Mouse (Mus musculus): ENCODE measurements around the gene Dnm3. TPM values are rescaled to one million over a fixed set of nuclear protein-coding genes. Genes with fewer than 3 reads are reported as not detected.

Gene Dnm3
- polyA plus RNA-seq, 1 experiment from 2014 or later: 1.6 TPM

DNA sequence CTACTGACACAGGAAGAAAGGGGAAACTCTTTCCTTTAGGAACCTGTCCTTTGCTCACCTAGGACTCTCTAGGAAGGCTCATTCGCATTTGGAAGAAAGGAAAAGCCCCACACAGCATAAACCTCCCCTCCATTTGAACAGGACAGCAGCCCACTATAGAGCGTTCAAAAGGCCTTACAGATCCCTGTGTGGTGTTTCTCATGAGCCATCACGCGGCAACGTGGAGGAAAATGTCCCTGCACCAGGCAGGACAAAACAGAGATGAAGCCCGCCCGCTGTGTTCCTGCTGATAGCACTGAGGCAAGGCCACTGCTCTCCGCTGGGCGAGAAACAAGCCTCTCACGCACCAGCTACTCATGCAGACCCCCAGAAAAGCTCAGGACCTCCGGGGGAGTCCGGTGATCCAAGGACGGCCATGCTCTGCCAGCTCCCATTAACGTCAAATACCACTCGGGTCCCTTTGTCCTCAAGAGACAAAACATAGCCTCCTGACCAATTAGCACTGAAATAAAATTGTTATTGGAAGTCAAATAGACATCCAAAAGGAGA lies 51.8 kb downstream of the Dnm3 start:
- Histone ChIP-seq H3K9ac (ENCODE audit: low read length) (no peak overlapping the region), H3K9me3 (ENCODE audit: control insufficient read depth, low read length) (no peaks in the 10 kb centered on the region), H3K4me2 (ENCODE audit: low read length) (no peak overlapping the region), H3K36me3 (ENCODE audit: control insufficient read depth, insufficient read depth, low read length) (no peaks in the 10 kb centered on the region), H3K4me1 (ENCODE audit: control insufficient read depth in 2 of 2, insufficient read depth in 2 of 2, low read length in 2 of 2) (no peaks in the 10 kb centered on the region), H3K27ac (replicated peaks in 1 of 2; ENCODE audit: control insufficient read depth in 1 of 2, insufficient read depth in 1 of 2, low read depth in 2 of 2, low read length in 2 of 2) (no peak overlapping the region), H3K4me3 (ENCODE audit: control insufficient read depth in 1 of 2, insufficient read depth in 1 of 2, low read depth in 1 of 2, low read length in 2 of 2) (no peak overlapping the region), H3K27me3 (ENCODE audit: control insufficient read depth, insufficient read depth, low read length) (no peaks in the 10 kb centered on the region)
- 70% methylated on average over 15 of the region's 15 CpGs for WGBS
- ATAC-seq (ENCODE audit: insufficient number of reproducible peaks, insufficient read depth, low FRiP score, low read depth): no peak

DNA sequence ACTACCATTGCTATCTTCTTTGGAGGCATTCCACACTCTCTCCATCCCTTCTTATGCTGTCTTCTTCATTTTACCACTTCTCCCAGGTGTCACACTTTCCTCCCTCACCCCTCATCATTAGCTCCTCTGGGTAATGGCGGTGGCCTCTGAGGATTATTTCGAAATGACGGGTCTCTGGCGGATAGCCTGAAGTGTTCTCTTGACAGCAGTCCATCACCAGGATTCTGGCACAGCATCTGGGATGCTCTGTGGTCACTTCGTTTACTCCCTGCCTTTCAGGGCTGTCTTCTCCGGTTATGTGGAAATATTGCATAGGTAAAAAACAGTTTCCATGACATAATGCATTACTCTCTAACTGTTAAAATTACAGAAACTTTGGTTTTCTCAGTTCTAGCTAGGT lies 55.0 kb downstream of the Dnm3 start:
- no peak for ATAC-seq (ENCODE audit: insufficient number of reproducible peaks, insufficient read depth, low FRiP score, low read depth)
- 81% methylated on average over 6 of the region's 6 CpGs for WGBS
- Histone ChIP-seq H3K27me3 (ENCODE audit: control insufficient read depth, insufficient read depth, low read length) (no peaks in the 10 kb centered on the region), H3K36me3 (ENCODE audit: control insufficient read depth, insufficient read depth, low read length) (no peaks in the 10 kb centered on the region), H3K9me3 (ENCODE audit: control insufficient read depth, low read length) (no peaks in the 10 kb centered on the region), H3K4me3 (ENCODE audit: control insufficient read depth in 1 of 2, insufficient read depth in 1 of 2, low read depth in 1 of 2, low read length in 2 of 2) (no peak overlapping the region), H3K4me1 (ENCODE audit: control insufficient read depth in 2 of 2, insufficient read depth in 2 of 2, low read length in 2 of 2) (no peaks in the 10 kb centered on the region), H3K27ac (replicated peaks in 1 of 2; ENCODE audit: control insufficient read depth in 1 of 2, insufficient read depth in 1 of 2, low read depth in 2 of 2, low read length in 2 of 2) (no peak overlapping the region), H3K9ac (ENCODE audit: low read length) (no peak overlapping the region), H3K4me2 (ENCODE audit: low read length) (no peak overlapping the region)

DNA sequence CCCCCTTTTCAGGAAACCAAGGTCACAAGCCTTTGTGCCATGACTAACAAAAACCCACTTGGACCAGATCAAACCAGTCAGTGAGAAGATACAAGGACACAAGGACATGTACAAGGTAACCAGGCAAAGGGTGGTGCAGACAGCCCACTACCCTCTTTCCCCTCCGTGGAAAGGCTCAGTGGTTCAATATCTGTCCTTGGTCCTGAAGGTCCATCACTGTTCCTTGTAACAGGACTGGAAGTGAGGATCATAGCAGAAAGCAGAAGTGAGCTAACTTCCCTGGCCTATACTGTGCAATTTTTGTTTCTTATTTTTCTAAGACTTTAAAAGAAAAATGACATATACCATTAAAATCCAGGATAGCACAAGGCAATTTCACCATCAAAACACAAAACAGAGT lies 64.0 kb downstream of the Dnm3 start:
- whole genome bisulfite sequencing: 14% methylated on average over 1 of the region's 1 CpGs
- no peak overlapping the region for H3K4me3 ChIP-seq (ENCODE audit: control insufficient read depth in 1 of 2, insufficient read depth in 1 of 2, low read depth in 1 of 2, low read length in 2 of 2)
- no peaks in the 10 kb centered on the region for H3K36me3 ChIP-seq (ENCODE audit: control insufficient read depth, insufficient read depth, low read length)
- no peak overlapping the region for H3K9ac ChIP-seq (ENCODE audit: low read length)
- no peak overlapping the region for H3K4me2 ChIP-seq (ENCODE audit: low read length)
- no peak for ATAC-seq (ENCODE audit: insufficient number of reproducible peaks, insufficient read depth, low FRiP score, low read depth)
- no peaks in the 10 kb centered on the region for H3K4me1 ChIP-seq (ENCODE audit: control insufficient read depth in 2 of 2, insufficient read depth in 2 of 2, low read length in 2 of 2)
- no peaks in the 10 kb centered on the region for H3K9me3 ChIP-seq (ENCODE audit: control insufficient read depth, low read length)
- H3K27ac ChIP-seq (replicated peaks in 1 of 2; ENCODE audit: control insufficient read depth in 1 of 2, insufficient read depth in 1 of 2, low read depth in 2 of 2, low read length in 2 of 2): no peak overlapping the region
- H3K27me3 ChIP-seq (ENCODE audit: control insufficient read depth, insufficient read depth, low read length): no peaks in the 10 kb centered on the region

DNA sequence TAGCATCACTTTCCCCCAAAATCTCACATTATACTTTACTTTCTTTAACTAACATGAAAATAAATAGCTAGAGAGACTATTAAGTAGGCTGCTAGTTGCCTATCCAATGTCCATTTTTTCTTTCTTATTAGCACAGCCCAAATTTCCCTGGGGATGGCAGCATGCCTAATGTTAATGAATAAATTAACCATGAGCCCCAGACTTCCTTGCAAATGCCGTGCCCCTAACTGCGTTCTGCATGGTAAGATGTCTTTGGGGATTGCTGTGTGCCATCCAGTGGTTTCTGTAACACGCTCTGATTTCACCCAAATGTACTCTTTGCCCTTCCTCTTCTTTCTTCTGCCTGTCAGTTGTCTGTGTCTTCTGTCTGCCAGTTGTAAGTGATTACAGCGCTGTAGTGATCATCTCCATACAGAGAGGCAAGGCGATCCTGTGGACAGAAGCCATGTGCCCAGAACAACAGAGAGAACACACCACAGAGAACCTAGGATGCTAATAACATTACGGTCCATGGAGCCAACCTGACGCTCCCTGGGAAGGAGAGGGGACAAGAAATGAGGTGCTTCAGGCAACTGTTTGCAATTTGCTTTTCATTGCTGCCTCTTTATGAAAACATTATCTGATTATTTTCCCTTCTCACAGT lies 64.9 kb downstream of the Dnm3 start:
- no peak overlapping the region for H3K4me3 ChIP-seq (ENCODE audit: control insufficient read depth in 1 of 2, insufficient read depth in 1 of 2, low read depth in 1 of 2, low read length in 2 of 2)
- WGBS: 84% methylated on average over 7 of the region's 7 CpGs
- no peak for ATAC-seq (ENCODE audit: insufficient number of reproducible peaks, insufficient read depth, low FRiP score, low read depth)
- no peak overlapping the region for H3K27ac ChIP-seq (replicated peaks in 1 of 2; ENCODE audit: control insufficient read depth in 1 of 2, insufficient read depth in 1 of 2, low read depth in 2 of 2, low read length in 2 of 2)
- no peaks in the 10 kb centered on the region for H3K36me3 ChIP-seq (ENCODE audit: control insufficient read depth, insufficient read depth, low read length)
- H3K9ac ChIP-seq (ENCODE audit: low read length): no peak overlapping the region
- H3K27me3 ChIP-seq (ENCODE audit: control insufficient read depth, insufficient read depth, low read length): no peaks in the 10 kb centered on the region
- H3K4me2 ChIP-seq (ENCODE audit: low read length): no peak overlapping the region
- no peaks in the 10 kb centered on the region for H3K4me1 ChIP-seq (ENCODE audit: control insufficient read depth in 2 of 2, insufficient read depth in 2 of 2, low read length in 2 of 2)
- H3K9me3 ChIP-seq (ENCODE audit: control insufficient read depth, low read length): no peaks in the 10 kb centered on the region

DNA sequence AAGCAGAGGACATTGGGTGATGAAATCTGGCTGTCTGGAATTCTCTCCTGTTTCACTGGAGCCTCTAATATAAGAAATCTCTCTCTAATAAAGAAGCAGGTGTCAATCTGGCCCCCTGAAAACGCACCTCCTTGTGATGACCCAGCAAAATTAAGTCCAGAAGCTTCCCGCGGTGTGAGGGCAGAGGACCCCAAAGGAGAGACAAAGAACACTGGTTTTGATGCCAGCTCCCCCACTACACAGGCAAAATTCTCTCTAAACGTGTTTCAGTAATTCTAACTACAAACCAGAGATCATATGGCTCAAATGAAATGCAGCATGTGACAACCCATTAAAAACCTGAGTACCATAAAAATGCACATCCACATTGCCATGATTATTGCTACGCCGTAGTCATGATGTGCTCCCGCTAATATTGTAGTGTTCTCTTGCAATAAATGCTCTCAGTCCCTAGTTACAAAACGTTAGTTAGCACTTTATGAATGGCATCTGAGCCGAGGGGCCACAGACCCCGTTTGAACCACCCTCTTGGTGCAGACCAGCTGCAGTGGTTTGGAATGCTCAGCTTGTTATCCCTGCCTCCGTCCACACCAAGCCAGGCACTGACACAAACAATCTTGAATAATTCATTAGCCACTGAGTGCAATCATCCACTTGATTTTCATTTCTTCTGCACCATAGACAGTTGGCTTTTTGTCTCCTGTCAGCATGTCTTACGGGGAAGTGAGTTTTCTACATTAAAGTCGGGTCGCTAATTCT lies 67.4 kb downstream of the Dnm3 start:
- H3K27ac ChIP-seq (replicated peaks in 1 of 2; ENCODE audit: control insufficient read depth in 1 of 2, insufficient read depth in 1 of 2, low read depth in 2 of 2, low read length in 2 of 2): no peak overlapping the region
- H3K9ac ChIP-seq (ENCODE audit: low read length): no peak overlapping the region
- no peaks in the 10 kb centered on the region for H3K36me3 ChIP-seq (ENCODE audit: control insufficient read depth, insufficient read depth, low read length)
- H3K4me1 ChIP-seq (ENCODE audit: control insufficient read depth in 2 of 2, insufficient read depth in 2 of 2, low read length in 2 of 2): no peaks in the 10 kb centered on the region
- WGBS: 79% methylated on average over 14 of the region's 14 CpGs
- H3K4me3 ChIP-seq (ENCODE audit: control insufficient read depth in 1 of 2, insufficient read depth in 1 of 2, low read depth in 1 of 2, low read length in 2 of 2): no peak overlapping the region
- no peaks in the 10 kb centered on the region for H3K9me3 ChIP-seq (ENCODE audit: control insufficient read depth, low read length)
- no peak for ATAC-seq (ENCODE audit: insufficient number of reproducible peaks, insufficient read depth, low FRiP score, low read depth)
- H3K27me3 ChIP-seq (ENCODE audit: control insufficient read depth, insufficient read depth, low read length): no peaks in the 10 kb centered on the region
- H3K4me2 ChIP-seq (ENCODE audit: low read length): no peak overlapping the region

DNA sequence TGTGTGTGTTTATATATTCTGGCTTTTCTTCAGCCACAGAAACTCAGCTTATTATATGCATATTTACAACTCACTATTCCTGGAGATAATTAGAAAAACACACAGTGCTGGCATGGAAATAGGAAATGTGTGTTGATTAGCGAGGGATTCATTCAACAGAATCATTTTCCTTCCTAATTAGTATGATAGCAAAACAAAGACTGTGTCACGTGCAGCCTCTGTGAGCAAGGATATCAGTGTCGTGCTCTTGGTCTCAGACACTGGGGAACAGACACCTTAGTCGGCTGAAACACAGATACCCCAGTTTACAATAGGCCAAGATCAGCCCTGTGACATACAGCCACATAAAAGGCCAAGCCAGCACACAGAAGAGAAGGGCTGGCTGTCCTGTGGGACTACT lies 83.3 kb downstream of the Dnm3 start:
- Histone ChIP-seq H3K9me3 (ENCODE audit: control insufficient read depth, low read length) (no peaks in the 10 kb centered on the region), H3K27me3 (ENCODE audit: control insufficient read depth, insufficient read depth, low read length) (no peaks in the 10 kb centered on the region), H3K4me3 (ENCODE audit: control insufficient read depth in 1 of 2, insufficient read depth in 1 of 2, low read depth in 1 of 2, low read length in 2 of 2) (no peak overlapping the region), H3K9ac (ENCODE audit: low read length) (no peak overlapping the region), H3K4me2 (ENCODE audit: low read length) (no peak overlapping the region), H3K36me3 (ENCODE audit: control insufficient read depth, insufficient read depth, low read length) (no peaks in the 10 kb centered on the region), H3K27ac (replicated peaks in 1 of 2; ENCODE audit: control insufficient read depth in 1 of 2, insufficient read depth in 1 of 2, low read depth in 2 of 2, low read length in 2 of 2) (no peak overlapping the region), H3K4me1 (ENCODE audit: control insufficient read depth in 2 of 2, insufficient read depth in 2 of 2, low read length in 2 of 2) (no peaks in the 10 kb centered on the region)
- WGBS: 41% methylated on average over 4 of the region's 4 CpGs
- ATAC-seq (ENCODE audit: insufficient number of reproducible peaks, insufficient read depth, low FRiP score, low read depth): no peak

DNA sequence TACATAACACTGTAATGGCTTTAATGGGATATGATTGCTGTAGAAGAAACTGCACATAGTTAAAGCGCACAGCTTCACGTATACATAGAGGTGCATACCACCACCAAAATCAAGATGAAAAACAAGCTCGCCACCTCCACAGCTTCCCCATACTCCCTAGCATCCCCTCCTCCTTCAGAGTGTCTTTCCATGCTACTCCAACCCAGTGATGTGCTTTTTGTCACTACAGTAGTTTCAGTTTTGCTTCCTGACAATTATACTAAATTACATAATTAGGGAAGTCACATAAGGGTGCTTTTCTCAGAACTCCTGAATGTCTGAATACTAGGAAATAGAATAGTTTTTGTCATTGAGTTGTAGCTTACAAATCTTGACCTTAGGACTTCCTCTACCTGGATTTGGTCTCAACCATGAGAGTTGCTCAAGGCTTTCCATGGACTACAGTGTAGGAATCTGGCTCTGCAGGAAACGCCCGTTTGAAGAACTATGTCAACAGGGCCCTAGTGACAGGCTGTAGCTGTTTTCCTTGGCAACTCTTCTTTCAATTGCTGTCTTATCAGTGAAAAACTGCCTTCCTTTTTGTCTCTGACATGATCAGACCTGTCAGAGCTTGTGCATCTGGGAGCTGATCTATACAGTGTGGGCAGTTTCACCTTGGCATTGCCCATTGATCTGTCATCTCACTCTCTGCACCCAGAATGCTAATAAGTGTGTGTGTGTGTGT lies 89.2 kb downstream of the Dnm3 start:
- Histone ChIP-seq H3K27me3 (ENCODE audit: control insufficient read depth, insufficient read depth, low read length) (no peaks in the 10 kb centered on the region), H3K9me3 (ENCODE audit: control insufficient read depth, low read length) (no peaks in the 10 kb centered on the region), H3K36me3 (ENCODE audit: control insufficient read depth, insufficient read depth, low read length) (no peaks in the 10 kb centered on the region), H3K4me1 (ENCODE audit: control insufficient read depth in 2 of 2, insufficient read depth in 2 of 2, low read length in 2 of 2) (no peaks in the 10 kb centered on the region), H3K27ac (replicated peaks in 1 of 2; ENCODE audit: control insufficient read depth in 1 of 2, insufficient read depth in 1 of 2, low read depth in 2 of 2, low read length in 2 of 2) (no peak overlapping the region), H3K9ac (ENCODE audit: low read length) (no peak overlapping the region), H3K4me3 (ENCODE audit: control insufficient read depth in 1 of 2, insufficient read depth in 1 of 2, low read depth in 1 of 2, low read length in 2 of 2) (no peak overlapping the region), H3K4me2 (ENCODE audit: low read length) (no peak overlapping the region)
- 60% methylated on average over 5 of the region's 5 CpGs for WGBS
- no peak for ATAC-seq (ENCODE audit: insufficient number of reproducible peaks, insufficient read depth, low FRiP score, low read depth)
